Mouse (Mus musculus) embryonic facial prominence, embryonic 12.5 days (tissue): Measurements from ENCODE around the gene Disp2. TPM values are rescaled to one million over a fixed set of nuclear protein-coding genes. Genes with fewer than 3 reads are reported as not detected.

Experiments used
- ATAC-seq: fragments of 200-750 bp; cut with Nextera tagmentation; 2 replicates; pipeline ENCODE4 v1.8.0; 2017; ENCODE audit not compliant: insufficient number of reproducible peaks, insufficient read depth, low FRiP score, low TSS enrichment
- H3K27ac ChIP-seq: fragments of 300-500 bp; sonication (generic); 2 replicates; pipeline ENCODE4 v1.5.1; 2016; ENCODE audit warnings: mild to moderate bottlenecking
- H3K27me3 ChIP-seq: fragments of 300-500 bp; sonication (generic); 2 replicates; pipeline ENCODE4 v1.6.1; 2016; ENCODE audit warnings: mild to moderate bottlenecking, moderate library complexity
- H3K36me3 ChIP-seq: fragments of 300-500 bp; sonication (generic); 2 replicates; pipeline ENCODE4 v1.6.1; 2016; ENCODE audit warnings: mild to moderate bottlenecking
- H3K4me1 ChIP-seq: fragments of 300-500 bp; sonication (generic); 2 replicates; pipeline ENCODE4 v1.6.1; 2016
- H3K4me2 ChIP-seq: fragments of 300-500 bp; sonication (generic); replicated peaks from 2 replicates; pipeline ENCODE4 v1.6.1; 2016; ENCODE audit warnings: mild to moderate bottlenecking, moderate library complexity
- H3K4me3 ChIP-seq: fragments of 300-500 bp; sonication (generic); 2 replicates; pipeline ENCODE4 v1.5.1; 2016; ENCODE audit warnings: mild to moderate bottlenecking
- H3K9ac ChIP-seq: fragments of 300-500 bp; sonication (generic); 2 replicates; pipeline ENCODE4 v1.6.1; 2016; ENCODE audit warnings: mild to moderate bottlenecking, moderate library complexity
- H3K9me3 ChIP-seq: fragments of 300-500 bp; sonication (generic); 2 replicates; pipeline ENCODE4 v1.6.1; 2016; ENCODE audit warnings: mild to moderate bottlenecking, moderate library complexity
- WGBS: fragments of 180-500 bp; shearing (Covaris S2); methylation state at CpG from one replicate; pipeline ENCODE4 v1.1.7; 2016; 5-methylcytosine and 5-hydroxymethylcytosine counted together
- polyA plus RNA-seq: library from polyadenylated mRNA; unstranded; fragments of >200 nt; fragmentation: Nextera tagmentation; extraction: Ambion mirVana; gene quantifications from 2 replicates; pipeline ENCODE4 v1.2.1, GENCODE M21; 2016

The Disp2 gene
- polyA plus RNA-seq, result 1.3 and 1.6 TPM in 2 replicates

DNA sequence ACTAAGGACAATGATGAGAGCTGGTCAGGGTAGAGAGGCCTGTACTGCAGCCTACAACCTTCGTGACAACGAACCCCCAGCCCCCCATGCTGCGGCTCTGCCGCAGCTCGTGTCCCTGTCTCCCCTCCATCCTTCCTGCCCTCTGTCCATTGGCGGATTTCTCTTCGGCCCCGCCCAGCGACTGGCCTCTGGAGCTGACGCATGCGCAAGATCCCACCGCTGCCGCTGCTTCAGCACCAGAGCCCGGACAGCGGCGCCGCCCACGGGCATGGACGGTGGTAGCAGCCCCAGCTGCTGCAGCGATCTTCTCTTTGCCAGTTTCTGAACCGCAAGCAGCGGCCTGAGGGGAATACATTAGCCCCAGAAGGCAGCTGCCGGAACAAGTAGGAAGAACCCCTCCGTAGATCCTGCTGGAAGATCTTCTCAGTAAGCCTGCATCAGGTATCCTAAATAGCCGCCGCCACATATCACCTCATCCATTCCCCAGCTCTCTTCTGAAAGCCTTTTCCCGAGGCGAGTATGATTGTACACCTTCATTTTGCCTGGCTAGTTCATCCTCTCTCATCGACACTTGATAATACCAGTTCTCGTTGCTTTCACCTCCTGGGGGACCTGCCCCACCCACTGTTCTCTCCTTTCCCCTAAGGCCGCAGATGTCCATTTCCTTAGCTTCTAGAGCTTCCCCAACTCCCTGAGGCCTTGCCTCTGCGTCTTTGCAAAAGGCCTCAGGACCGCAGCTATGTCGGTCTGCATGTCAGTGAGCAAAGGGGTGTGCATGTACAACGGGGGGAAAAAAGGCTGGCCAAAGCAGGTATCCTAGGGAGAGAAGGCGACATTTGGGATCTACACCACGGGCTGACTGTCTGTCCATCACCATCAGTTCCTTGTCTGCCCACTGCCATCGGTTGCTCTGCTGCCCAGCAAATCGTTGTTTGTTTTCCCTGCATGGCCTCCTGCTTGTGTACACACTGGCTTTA, at the start of gene Disp2:
Disp2 (plus strand) TSS at position 216 of the 977 bp plus-strand sequence.
- Histone ChIP-seq H3K36me3 (no peaks in the 10 kb centered on the region), H3K4me2 (peak within 1 kb of the TSS; percentile 65), H3K4me3 (peak within 1 kb of the TSS; percentile 35), H3K9me3 (no peaks in the 10 kb centered on the region), H3K9ac (peak within 1 kb of the TSS; percentile 37; the same call in 1 of the 2 replicates), H3K4me1 (peaks cover 9% of the 10 kb centered on the region; the same call in 1 of the 2 replicates), H3K27ac (0 out of 2 replicates have a peak within 1 kb of the TSS, but pooled peaks have one; percentile 5), H3K27me3 (0 out of 2 replicates have a peak, but pooled peaks cover 3% of the 10 kb centered on the region)
- ATAC-seq, result peak; percentile 86
- 11% methylated on average over 39 of the region's 39 CpGs for WGBS

DNA sequence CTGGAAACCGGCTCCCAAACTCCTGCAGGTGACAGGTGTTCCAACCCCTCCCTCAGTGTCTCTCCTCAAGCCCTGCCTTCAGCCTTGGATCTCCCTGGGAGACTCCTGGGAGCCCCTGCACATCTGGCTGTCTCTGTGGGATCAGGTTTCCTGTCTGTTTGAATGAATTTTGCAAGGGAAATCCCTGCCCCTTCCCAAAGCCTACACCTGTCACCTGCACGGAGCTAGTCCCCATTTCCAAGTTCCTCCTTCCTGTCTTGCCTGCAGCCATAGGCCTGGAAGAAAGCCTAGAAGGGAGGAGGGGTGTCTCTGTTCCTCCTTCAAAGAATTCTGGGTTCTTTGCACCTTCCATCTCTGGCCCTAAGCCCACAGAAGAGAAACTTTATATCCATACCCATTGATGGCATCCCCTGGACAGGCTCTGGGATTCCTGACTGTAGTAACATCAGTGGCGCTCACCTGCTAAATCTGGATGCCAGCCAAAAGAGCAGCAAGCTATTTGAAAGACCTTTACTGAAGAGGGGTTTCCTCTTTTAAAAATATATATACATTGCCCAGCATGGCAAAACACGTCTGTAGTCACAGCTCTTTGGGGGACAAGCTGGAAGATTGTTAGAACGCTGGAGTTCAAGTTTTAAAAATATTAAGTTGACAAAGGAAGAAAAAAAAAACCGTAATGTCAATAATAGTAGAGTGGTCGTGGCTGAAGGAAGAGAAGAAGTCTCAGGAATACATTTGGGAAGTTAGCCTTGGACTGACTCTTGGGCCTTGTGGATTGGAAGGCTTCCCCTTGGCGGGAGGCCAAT, 49.5 kb upstream of the Disp2 start:
- no peak for ATAC-seq
- Histone ChIP-seq H3K9ac (no peak overlapping the region), H3K4me2 (no peak overlapping the region), H3K9me3 (no peaks in the 10 kb centered on the region), H3K27ac (no peak overlapping the region), H3K4me3 (no peak overlapping the region), H3K4me1 (peaks cover 17% of the 10 kb centered on the region), H3K27me3 (peaks cover 35% of the 10 kb centered on the region), H3K36me3 (no peaks in the 10 kb centered on the region)
- WGBS, result 24% methylated on average over 8 of the region's 8 CpGs

DNA sequence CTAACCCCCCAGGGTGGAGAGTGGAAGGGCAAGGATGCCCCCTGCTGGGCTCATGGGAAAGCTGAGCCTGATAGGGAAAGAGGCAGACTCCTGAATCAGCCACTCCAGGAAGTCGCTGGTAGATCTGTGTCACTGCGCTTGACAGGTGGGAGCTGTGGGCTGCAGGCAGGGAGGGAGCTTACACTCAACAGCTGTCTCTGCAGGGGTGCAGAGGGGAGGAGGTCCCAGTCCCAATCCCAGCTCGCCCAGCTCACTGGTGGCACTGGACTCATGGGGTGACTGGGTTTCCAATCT, 49.0 kb upstream of the Disp2 start:
- H3K4me1 ChIP-seq, result peaks cover 17% of the 10 kb centered on the region
- no peak overlapping the region for H3K9ac ChIP-seq
- H3K4me2 ChIP-seq, result no peak overlapping the region
- no peaks in the 10 kb centered on the region for H3K36me3 ChIP-seq
- WGBS, result 12% methylated on average over 3 of the region's 3 CpGs
- no peak overlapping the region for H3K27ac ChIP-seq
- no peak overlapping the region for H3K4me3 ChIP-seq
- no peaks in the 10 kb centered on the region for H3K9me3 ChIP-seq
- no peak for ATAC-seq
- peaks cover 35% of the 10 kb centered on the region for H3K27me3 ChIP-seq

DNA sequence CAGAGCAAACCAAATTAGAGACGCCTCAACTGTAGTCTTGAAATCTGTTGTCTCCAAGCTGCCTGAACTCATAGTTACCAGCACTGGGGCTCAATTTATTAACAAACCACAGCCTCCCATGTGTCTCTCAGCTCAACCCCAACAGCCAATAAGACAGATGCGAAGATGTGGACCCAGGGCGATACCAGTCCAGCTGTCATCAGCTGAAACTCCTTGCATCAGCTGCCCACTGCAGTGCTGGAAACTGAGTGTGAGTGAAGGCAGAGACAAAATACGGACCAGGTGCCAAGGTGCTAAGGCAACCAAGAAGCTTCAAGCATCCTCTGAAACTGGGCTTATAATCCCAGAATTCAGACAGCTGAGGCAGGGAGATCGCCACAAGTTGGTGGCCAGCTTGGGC, 47.5 kb upstream of the Disp2 start:
- no peak overlapping the region for H3K9ac ChIP-seq
- H3K27me3 ChIP-seq, result peaks cover 34% of the 10 kb centered on the region
- ATAC-seq, result no peak

DNA sequence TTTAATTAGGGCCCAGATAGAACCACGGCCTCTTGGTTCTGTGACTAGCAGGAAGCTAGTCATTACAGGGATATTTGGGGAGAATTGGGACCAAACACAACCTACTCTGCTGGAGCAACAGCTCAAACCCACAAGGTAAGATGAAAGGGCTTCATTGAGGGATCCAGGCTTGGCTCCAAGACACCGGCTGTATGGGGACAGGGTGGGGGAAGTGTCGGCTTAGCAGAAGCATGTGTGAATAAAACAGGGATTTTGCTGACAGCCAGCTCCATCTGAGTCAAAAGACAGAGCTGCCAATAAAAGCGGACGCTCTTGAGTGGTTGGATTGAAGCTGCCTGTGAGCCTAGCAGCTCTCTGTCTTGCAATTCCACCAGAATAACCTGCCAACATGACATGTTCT, 46.2 kb upstream of the Disp2 start:
- H3K4me1 ChIP-seq, result peaks cover 12% of the 10 kb centered on the region
- WGBS, result 59% methylated on average over 5 of the region's 5 CpGs
- no peaks in the 10 kb centered on the region for H3K36me3 ChIP-seq
- no peak overlapping the region for H3K4me2 ChIP-seq
- H3K9ac ChIP-seq, result no peak overlapping the region
- ATAC-seq, result no peak
- H3K27me3 ChIP-seq, result peaks cover 23% of the 10 kb centered on the region
- no peak overlapping the region for H3K4me3 ChIP-seq
- H3K9me3 ChIP-seq, result no peaks in the 10 kb centered on the region
- H3K27ac ChIP-seq, result no peak overlapping the region

More for the DNA sequence above, 47.5 kb upstream of the Disp2 start:
- 78% methylated on average over 5 of the region's 5 CpGs for WGBS
- H3K9me3 ChIP-seq, result no peaks in the 10 kb centered on the region
- H3K36me3 ChIP-seq, result no peaks in the 10 kb centered on the region
- H3K27ac ChIP-seq, result no peak overlapping the region
- H3K4me1 ChIP-seq, result peaks cover 17% of the 10 kb centered on the region
- H3K4me2 ChIP-seq, result no peak overlapping the region
- H3K4me3 ChIP-seq, result no peak overlapping the region

DNA sequence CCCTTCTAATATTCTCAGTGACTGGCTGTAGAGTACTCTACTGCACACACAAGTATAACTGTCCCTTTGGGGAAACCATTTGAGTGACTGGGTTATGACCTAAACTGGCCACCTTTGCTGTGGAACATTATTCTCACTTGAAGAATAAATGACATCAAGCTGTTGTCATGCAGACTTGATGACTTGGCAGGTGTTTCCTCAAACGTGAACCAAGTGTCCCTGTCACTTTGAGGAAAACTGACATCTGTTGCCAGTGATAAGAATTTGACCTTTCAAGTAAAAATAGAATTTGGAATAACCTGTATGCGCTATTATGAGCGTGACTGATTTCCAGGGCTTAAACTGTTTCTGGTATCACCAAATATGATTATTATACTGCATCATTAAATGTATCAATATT, 39.2 kb upstream of the Disp2 start:
- no peaks in the 10 kb centered on the region for H3K36me3 ChIP-seq
- no peak for ATAC-seq
- H3K9me3 ChIP-seq, result no peaks in the 10 kb centered on the region
- H3K4me2 ChIP-seq, result no peak overlapping the region
- no peak overlapping the region for H3K27ac ChIP-seq
- H3K9ac ChIP-seq, result no peak overlapping the region
- H3K4me3 ChIP-seq, result no peak overlapping the region
- peaks cover 26% of the 10 kb centered on the region for H3K27me3 ChIP-seq
- peaks cover 6% of the 10 kb centered on the region; the same call in 1 of the 2 replicates for H3K4me1 ChIP-seq
- WGBS, result 66% methylated on average over 3 of the region's 3 CpGs

DNA sequence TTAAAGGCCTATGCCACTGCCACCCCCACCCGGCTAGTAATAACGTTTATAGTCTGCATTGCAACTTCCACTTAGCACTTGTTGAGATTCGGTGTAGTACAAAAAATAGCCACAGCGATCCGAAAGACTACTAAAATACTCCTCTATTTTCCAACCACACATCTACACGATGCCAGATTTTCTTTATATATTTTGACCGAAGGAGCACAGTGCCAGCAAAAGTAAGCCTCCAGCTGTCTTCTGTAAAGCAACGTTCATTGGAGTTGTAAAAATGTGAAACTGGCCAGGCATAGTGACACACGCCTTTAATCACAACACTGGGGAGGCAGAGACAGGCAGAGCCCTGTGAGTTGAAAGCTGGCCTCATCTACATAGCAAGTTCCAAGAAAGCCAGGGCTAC, 38.3 kb upstream of the Disp2 start:
- Histone ChIP-seq H3K27me3 (peaks cover 26% of the 10 kb centered on the region), H3K4me1 (peaks cover 6% of the 10 kb centered on the region; the same call in 1 of the 2 replicates), H3K9me3 (no peaks in the 10 kb centered on the region), H3K4me2 (no peak overlapping the region), H3K27ac (no peak overlapping the region), H3K36me3 (no peaks in the 10 kb centered on the region), H3K4me3 (no peak overlapping the region), H3K9ac (no peak overlapping the region)
- ATAC-seq, result no peak
- WGBS, result 74% methylated on average over 9 of the region's 9 CpGs

DNA sequence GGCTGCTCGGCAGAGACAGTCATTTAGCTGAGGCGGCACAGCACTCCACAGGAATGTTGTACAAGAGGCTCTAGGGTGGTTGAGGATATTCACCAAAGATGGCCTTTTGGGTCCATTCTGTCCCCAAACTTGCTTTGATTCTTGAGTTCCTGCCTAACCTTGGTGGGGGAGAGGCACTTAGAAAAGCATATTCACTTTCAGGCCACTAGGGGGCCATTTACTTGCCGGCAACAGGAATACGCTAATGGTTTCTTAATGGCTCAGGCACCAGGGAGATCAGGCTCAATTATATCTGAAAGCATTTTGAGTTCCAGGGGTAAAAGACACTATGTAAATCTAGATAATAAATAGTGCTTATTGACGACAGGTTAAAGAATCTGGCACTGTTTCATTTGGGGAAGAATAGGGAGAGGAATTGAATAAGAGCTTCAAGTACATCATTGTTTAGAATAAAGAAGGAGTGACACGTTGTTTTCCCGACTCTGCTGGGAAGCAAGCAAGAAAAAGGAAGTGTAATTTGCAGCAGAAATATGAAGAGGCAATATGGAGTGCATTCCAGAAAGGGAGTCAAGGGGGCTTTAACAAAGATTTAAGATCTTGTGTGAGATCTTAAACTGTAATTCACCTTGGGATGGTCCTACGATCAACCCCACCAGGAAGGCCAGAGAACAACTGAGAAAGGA, 36.1 kb upstream of the Disp2 start:
- no peak for ATAC-seq
- H3K9me3 ChIP-seq, result no peaks in the 10 kb centered on the region
- peaks cover 26% of the 10 kb centered on the region for H3K27me3 ChIP-seq
- WGBS, result 25% methylated on average over 8 of the region's 8 CpGs
- H3K27ac ChIP-seq, result no peak overlapping the region
- no peak overlapping the region for H3K9ac ChIP-seq
- H3K4me2 ChIP-seq, result no peak overlapping the region
- peaks cover 17% of the 10 kb centered on the region; the same call in 1 of the 2 replicates for H3K4me1 ChIP-seq
- H3K36me3 ChIP-seq, result no peaks in the 10 kb centered on the region
- no peak overlapping the region for H3K4me3 ChIP-seq

DNA sequence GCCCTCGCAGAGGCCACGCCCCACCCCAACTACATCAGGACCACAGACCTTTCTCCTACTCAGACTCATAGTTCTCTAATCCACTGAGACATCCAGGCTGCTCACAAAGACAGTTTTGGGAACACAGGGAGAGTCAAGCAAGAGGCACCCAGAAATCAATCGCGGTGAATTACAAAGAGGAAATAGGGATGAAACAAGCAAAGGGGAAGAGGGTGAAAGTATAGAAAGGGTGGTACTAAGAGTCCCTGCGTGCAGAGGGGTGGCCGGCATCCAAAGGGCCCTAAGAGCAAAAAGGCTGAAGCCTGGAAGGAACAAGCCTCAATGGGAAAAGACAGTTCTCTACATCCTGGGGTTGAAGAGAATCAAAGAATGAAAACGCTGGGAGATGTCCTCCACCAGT, 34.9 kb upstream of the Disp2 start:
- Histone ChIP-seq H3K27ac (no peak overlapping the region), H3K9ac (no peak overlapping the region), H3K4me1 (peaks cover 26% of the 10 kb centered on the region; the same call in 1 of the 2 replicates), H3K4me3 (0 out of 2 replicates have a peak overlapping the region, but pooled peaks have one; percentile 89), H3K36me3 (no peaks in the 10 kb centered on the region), H3K4me2 (peak overlapping the region; percentile 97; the same call in 1 of the 2 replicates), H3K27me3 (peaks cover 26% of the 10 kb centered on the region), H3K9me3 (no peaks in the 10 kb centered on the region)
- 6% methylated on average over 7 of the region's 7 CpGs for WGBS
- ATAC-seq, result no peak

DNA sequence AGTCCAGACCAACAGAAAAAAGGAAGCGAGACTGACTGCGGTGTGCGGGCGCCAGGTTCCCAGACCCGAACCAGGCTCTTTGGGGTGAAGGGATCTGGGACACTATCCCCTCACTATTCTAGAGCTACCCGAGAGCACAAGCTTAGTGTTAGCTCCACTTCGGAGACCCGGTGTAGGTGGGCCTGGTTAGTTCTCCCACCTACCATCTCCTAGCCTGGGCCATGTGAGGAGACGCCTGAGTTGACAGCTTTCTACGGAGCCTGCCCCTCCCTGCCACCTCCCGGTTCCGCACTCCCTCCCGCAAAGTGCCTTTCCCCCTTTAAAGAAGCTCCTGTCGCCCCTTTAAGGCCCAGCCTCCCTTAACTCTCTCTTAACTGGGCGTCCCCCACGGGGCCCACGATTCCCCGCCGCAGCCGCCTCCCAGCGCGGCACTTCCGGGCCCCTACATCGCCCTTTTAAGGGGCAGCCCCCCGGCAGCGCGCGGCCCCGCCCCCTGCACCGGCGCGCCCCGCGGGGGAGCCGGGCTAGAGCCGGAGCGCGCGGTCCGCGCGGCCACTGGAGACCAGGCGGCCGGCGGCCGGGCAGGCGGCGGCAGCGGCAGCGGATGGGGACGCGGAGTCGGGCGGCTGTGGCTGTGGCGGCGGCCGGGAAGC, 34.2 kb upstream of the Disp2 start, which contains the start of gene Inafm2:
Inafm2 (plus strand) TSS at position 527 of the 653 bp plus-strand sequence.
- under 1% methylated on average over 55 of the region's 57 CpGs for WGBS
- peaks cover 26% of the 10 kb centered on the region for H3K27me3 ChIP-seq
- no peaks in the 10 kb centered on the region for H3K9me3 ChIP-seq
- H3K9ac ChIP-seq, result peak within 1 kb of the TSS; percentile 84
- H3K36me3 ChIP-seq, result no peaks in the 10 kb centered on the region
- peak within 1 kb of the TSS; percentile 97 for H3K4me2 ChIP-seq
- 0 out of 2 replicates have a peak within 1 kb of the TSS, but pooled peaks have one; percentile 23 for H3K27ac ChIP-seq
- peak within 1 kb of the TSS; percentile 89 for H3K4me3 ChIP-seq
- ATAC-seq, result peak; percentile 87
- H3K4me1 ChIP-seq, result peaks cover 26% of the 10 kb centered on the region
